Mouse (Mus musculus): ENCODE data around the gene Map2k5. TPM values are rescaled to one million over a fixed set of nuclear protein-coding genes. Genes with fewer than 3 reads are reported as not detected.

The Map2k5 gene
- polyA plus RNA-seq, 1 experiment, result 27.9 TPM

DNA sequence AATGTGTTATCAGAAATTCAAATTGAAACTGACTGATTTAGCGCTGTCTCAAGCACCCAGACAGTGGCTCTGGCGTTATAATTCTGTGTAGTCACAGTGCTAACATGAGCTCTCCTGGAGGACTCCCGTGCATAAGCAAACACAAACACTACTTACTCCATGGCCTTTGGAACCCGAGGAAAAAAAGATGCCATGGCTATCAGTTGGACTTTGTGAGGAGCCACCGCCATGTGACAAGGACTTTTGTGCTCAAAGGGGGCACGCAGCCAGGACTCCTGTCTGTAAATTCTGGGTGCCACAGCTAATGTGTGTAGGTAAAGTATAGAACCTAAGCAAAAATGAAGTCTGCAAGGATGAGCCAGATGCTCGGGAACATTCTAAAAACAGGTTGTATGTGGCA, 192.5 kb downstream of the Map2k5 start:
- DNase-seq (ENCODE audit: low read depth), result no peak

DNA sequence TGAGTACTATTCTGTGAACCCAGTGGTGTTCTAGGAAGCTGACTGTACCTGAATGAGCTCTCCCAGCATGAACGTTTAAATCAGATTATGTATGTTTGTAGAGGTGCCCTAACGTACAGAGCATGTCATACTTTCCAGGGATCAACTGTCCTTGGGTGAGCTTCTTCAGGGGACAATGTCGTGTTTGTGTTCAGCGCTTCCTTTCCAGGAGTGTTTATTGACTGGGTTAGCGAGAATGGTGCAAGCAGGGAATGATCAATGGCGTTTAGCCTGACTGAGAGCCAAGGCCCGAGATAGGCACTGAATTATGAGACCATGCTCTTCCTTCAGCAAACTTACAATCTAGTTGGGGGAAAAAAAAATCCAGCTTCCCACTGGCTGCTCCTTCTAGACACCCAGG, 193.8 kb downstream of the Map2k5 start:
- DNase-seq (ENCODE audit: low read depth), result no peak

DNA sequence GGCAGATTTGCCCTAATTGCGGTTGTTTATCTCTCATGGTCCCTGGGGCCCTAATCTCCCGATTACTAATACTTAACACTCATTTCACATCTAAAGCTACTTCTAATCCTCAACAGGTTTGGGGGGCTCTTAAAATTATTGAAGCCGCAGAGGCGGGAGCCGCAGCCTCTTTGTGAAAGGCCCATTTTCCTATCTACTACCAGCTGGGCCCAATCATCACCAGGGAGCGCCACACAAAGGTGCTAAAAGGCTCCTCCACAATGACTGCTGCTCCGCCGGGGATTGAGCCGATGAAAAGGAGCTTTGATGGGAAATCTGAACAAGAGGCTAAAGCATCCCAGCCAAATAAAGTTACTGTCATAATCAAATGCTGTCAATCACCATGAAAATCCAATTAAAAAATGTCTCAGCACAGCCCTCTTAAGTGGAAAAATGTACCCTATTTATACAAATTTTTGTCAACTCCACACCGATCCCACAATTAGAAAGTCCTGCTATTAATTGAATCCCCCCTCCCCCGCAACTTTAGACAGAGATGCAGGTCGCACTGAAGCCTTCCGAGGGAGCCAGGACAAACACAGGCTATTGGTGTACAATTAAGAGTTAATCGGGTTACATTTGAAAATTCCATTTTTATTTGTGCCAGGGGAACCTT, 195.3 kb downstream of the Map2k5 start:
- DNase-seq (ENCODE audit: low read depth), result no peak

DNA sequence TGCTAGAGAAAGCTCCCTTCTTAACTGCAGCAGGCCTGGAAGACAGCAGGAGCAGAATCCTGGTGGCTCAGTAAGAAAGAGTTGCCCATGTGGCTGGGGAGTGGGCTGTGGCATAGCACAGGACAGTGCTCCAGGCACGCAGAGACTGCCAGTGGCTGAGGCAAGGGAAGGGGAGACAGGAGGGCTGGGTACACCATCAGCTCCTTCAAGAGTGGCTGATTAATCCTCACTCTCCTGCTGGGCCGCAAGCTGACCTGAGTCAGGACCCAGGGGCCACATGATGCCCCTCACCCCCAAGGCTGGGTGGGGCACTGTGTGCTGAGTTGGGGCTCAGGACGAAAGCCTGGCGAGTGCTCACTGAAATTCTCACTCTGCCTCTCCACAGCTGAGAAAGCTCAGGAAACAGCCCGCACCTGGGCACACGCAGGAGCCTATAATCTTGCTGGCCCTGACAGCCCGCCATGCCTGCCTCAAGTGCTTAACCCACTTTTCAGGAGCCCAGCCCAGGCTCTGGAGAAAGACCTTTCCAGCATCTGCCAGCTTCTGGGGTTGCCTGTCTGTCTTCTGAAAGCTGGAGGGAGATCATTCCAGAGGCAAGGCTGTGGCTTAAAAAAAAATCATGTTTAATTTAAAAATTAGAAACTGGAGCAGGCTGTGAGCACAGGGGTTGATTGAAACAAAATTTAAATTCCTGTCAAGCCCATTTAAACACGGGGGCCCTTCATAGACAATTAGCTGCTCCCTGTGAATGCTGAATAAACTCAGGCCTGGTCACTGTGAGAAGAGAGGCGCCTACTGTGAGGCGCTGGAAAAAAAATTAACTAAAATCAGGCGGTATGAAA, 196.1 kb downstream of the Map2k5 start:
- DNase-seq (ENCODE audit: low read depth), result no peak

DNA sequence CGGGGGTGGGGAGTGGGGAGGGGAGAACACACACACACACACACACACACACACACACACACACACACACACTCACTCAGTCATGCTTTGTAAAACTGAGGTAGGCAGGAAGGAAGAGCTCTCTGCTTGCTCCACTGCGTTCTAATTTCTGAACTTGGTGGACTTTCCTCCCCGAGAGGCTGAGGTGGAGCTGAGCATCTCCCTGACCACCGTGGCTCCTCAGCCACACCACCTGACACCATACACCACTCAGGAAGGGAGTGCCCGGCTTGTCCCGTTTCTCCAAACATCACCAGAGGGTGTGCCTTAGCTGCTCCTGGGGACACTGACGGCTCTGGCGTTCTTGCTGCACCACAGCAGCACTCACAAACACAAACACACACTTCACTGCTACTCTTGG, 199.4 kb downstream of the Map2k5 start:
- no peak for DNase-seq (ENCODE audit: low read depth)

DNA sequence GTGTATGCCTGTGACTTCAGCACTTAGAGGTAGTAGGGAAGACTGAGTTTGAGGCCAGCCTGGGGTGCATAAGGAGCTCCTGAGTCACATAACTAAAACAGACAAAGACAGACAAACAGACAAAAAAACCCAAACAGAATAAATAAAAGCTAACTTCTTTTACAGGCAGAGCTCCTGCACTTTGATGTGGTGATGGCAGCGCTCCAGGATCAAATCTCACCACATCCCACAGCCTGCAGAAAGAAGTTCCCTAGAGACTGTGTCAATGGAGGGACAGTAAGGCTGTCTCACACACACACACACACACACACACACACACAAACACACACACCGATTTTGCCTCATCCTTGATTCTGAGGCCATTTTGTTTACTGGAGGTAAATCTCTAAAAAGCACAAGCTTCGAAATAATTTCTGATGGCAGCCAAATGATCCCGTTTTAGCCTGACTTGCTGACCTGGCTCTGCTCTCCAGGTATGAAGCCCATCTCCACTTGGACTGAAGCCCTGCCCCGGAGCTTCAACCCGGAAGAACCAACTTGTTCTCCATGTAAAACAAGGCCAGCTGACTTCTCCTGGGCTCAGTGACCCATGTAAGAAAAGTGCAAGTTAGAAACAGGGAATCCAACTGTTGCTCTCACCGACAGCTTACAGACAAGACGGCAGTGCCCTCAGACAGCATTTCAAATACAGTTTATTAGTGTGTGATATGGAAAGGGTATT, 203.5 kb downstream of the Map2k5 start:
- DNase-seq (ENCODE audit: low read depth), result no peak

DNA sequence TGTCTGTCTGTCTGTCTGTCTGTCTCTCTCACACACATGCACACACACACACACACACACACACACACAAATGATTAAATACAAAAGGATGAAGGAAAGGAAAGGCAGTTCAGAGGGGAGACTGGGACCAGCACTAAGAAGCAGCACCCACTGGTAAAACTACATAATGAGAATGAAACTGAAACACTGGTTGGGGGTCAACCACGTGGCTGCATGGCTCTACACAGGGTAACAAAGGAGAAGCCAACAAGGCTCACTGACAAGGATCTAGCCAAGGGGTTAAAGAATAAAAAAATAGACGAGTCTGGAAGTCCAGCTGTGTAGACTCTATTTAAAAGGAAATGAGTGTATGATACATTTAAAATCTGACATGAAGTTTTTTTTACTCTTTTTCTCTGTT, 205.8 kb downstream of the Map2k5 start:
- no peak for DNase-seq (ENCODE audit: low read depth)

DNA sequence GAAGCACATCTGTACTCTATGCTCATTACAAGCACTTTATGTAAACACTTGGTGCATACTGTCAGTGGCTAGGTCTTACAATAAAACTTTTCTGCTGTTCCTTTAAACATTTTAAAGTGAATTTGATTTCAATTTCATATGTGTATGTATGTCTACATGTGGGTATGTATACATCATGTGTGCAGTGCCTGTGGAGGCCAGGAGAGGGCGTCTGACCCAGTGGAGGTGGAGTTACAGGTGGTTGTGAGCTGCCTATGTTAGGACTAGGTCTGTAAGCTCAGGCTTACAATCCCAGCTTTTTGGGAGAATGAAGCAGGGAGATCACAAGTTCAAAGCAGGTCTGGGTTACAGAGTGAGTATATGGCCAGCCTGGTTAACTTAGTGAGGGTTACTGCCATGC, 208.6 kb downstream of the Map2k5 start:
- DNase-seq (ENCODE audit: low read depth), result no peak

DNA sequence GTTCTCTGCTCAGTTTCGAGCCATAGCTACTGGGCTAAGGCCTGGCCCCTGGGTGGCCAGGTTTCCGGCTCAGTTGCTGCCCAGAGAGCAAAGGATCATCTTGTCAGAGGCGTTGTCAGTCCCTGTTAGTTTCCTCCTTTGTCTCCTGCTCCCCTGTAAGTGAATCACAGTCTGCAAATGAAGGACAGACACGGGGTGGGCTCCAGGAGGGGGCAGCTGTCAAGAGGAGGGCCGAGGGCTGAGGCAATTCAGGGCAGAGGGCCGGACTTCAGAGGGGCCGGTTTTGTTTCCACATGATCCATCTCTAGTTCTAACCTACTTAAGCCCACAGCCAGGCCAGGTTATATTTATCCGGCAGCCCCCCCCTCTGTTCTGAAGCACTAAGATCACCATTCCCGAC, 212.6 kb downstream of the Map2k5 start:
- DNase-seq (ENCODE audit: low read depth), result no peak

DNA sequence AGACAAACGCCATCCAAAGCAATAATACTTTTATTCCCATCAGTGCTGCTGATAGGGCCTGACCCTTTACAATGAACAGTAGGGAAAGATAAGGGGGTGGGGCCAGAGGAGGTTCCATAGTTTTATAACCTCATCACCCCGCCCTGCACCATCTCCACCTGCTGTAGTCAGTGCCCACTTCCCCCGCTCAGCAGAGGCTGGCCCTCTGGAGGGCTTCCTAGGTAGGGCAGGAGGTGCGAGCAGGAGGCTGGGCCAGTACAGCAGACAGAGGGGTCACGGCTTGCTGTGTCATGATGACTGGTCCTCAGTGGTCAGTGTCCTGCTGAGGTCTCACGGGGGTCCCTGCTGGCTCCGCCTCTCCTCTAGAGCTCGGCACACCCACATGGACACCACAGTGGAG, 213.9 kb downstream of the Map2k5 start:
- DNase-seq (ENCODE audit: low read depth), result no peak

DNA sequence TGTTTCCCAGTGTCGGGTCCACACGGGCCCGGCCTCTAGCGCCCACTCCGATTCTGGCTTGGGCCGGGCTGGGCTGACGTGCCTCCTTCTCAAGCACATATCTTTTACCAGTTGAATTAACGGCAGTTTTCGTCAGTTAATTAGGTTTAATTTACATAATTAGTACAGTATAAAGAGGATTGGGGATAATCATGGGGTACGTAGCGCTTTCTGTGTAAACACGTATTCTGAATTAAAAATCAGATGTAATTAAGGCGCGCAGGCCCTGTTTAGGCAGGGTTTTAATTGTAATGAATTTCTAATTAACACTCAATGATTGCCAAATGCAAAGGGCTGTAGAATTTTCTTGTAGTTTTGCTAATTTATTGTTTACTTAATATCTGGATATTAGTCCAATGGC, 225.8 kb downstream of the Map2k5 start:
- DNase-seq (ENCODE audit: low read depth), result no peak

DNA sequence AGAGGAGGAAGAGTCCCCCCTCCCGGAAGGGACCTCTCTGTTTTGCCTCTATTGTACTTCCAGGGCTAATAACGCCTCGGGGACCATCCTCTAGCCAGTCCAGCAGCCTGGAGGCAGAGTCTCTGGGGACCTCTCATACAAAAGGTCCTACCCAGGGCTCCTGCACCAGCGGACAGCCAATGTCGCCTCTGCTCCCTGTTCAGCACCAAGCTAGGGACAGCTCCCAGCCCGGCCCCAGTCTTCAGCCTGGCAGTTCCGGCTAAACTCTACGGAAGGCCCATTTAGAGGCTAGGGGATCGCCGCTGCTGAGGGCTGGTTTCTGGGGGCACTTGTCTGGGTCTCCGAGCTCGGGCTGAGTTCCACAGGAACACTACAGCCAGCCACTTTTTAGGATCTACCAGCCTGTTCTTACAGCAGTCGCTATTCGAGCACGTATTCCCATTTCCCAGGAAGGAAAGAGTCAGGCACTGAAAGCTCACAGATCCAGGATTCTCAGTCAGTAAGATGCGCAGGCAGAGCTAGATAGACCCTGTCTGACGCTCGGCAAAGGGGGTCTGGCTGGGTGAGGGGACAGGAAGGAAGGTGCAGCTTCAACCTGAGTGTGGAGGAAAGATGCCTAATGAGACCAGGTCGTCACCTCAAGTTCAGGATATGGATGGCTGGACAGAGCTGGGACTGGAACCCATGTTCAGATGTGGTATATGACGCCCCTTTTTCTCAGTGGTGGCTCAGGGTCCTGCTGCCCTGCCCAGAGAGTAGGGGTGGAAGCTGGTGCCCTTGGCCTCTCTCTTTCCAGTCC, 226.4 kb downstream of the Map2k5 start:
- no peak for DNase-seq (ENCODE audit: low read depth)

DNA sequence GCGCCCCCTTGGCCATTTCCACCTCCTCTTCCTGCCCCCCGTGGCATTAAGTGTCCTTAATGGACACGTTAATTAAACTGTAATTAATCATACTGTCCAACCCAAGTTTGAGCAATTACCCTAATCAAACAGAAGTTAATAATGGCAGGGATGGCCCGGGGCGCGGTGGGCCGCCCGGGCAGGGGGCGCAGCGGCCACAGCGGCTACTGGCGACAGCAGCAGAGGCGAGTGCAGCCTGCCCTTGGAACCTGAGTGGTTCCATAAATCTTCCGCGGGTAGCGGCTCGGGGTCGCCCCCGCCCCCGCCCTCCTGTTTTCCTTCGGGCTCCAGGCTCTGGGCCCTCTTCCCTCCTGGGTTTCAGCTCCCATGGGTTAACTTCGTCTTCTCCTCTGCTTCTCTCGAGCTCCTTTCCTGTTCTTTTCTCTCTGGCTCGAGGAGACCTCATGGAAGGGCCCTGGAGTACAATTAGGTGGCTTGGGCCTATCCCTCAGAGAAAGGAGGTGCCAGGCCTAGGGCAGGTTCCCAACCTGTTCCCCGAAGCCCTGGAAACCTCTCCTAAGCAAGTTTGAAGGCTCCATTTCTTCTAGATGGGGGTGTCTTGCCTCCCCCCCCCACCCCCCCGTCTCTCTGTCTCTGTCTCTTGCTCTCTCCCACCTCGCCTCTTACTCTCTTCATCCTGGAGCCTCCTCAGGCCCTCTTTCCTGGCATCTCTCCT, 227.5 kb downstream of the Map2k5 start:
- no peak for DNase-seq (ENCODE audit: low read depth)

DNA sequence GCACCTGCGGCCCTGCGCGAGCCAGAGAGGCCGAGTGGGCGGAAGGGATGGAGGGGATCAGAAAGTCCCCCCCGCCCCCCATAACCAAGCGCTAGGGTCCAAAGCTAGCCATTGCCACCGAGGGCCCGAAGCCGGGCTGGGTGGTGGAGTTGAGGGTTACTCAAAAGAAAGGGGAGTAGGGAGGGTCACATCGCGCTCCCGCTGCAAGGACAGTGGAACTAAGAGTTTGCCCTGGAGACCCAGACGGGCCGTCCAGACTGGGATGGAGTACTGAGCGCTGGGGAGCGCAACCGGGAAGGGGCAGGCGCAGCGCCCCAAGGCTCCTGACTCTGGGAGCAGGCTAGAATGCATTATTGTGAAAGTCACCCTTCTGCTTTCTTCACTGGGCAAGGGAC, 228.3 kb downstream of the Map2k5 start:
- DNase-seq (ENCODE audit: low read depth), result no peak

DNA sequence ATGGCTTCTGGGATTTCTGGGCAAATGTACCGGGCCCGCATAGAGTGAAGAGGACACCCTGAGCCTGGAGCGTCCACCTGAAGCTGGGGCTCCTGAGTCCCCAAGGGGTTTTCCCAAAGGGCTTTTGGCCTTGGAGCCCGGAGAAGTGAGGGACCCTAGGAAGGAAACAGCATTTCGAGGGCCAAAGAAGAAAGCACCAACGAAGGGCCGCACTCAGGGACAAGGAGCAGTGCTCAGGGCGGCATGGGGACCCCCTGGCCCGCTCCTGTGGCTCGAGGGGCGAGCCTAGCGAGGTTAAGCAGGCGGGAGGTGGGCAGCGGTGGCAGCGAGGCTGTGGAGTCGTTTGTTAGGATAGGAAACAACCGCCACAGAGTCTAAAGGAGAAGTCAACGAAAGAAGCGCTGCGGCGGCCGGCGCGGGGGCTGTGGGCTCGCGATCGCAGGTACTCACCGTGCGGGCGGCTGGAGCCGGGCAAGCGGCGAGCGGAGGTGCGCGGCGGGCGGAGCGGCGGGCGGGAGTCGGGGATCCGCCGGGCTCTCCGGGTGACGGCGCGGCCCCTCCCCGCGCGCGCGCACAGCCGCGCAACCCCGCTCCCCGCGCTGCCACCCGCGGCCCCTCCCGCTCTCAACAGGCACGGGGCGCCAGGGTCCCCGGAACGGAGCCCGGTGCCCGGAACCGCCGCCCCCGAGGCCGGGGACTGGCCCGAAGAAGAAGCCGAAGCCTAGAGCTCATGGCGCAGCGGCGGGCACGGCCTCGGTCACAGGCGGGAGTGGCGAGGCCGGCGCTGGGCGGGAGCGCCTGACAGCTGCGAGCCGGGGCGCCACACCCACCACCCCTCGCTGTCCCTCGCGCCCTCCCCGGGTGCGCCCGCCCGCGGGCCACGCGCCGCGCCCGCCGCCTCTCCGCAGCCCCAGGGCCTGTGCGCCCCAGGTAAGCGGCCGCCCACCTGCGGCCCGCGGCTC, 229.0 kb downstream of the Map2k5 start, which contains the start of gene Skor1:
Gene Skor1 (minus strand): TSS at position 552 of the 962 bp plus-strand sequence.
- DNase-seq (ENCODE audit: low read depth), result no peak

DNA sequence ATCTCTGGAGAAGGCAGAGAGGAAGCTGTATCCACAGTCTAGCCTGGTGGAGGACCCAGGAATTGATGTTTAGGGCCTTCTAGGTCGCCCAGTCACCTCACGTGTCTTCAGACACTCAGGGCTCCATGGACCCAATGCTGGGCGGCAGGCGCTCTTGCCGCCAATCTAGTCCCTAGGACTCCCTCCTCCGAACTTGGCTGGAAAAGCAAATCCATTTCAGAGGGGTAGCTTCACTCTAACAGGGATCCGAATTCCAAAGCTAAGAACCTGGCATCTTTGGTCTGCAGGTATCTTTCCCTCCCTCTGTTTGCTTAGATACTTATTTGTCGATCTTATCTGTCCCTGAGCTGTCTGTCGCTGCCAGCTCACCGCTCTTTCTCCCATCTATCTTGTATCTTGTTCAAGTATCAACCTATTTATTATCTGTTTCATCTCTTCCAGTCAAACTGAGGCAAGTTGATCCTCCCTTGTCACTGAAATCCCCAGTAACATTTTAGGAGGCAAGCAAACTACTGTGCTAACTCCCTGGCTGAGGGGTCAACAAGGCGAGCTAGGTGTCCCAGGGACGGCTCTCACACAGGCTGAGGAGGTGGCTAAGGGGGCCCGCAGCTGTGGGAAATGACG, 229.8 kb downstream of the Map2k5 start:
- DNase-seq (ENCODE audit: low read depth), result no peak

DNA sequence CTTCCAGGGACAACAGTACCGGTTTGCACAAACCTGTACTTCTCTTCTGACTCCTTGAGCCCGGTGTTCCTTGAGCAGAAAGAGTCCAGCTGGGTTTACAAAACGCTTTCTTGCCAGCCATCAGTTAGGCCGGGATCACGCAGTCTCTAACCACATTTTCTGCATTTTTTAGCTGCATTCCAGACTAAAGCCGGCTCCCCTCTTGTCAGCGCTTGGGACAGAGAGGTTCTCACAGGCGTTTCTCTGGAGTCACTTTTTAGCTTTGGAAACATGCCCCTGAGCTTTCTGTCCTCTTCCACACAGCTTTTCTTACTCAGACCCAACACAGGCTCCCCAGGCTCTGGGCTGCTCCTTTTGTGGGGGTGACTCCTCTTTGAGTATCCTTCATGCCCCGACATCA, 230.4 kb downstream of the Map2k5 start:
- DNase-seq (ENCODE audit: low read depth), result no peak

DNA sequence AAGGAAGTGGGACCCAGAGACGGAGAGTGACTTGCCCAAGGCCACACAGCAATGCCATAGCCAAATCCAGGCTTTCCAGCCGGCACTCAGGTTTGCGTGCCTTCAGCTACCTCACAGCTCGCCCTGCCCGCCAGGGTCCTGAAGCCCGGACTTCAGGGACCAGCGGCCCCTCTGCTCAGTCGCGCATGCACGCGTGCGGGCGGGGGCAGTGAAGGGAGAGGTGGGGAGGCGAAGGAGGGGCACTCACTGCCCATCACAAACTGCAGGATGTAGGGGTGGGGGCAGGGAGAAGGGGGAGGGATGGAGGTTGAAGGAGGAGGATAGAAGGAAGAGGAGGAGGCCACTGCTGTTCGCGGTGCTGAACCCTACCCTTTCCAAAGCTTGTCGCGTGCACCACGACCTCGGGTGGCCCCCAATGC, 230.8 kb downstream of the Map2k5 start:
- no peak for DNase-seq (ENCODE audit: low read depth)

DNA sequence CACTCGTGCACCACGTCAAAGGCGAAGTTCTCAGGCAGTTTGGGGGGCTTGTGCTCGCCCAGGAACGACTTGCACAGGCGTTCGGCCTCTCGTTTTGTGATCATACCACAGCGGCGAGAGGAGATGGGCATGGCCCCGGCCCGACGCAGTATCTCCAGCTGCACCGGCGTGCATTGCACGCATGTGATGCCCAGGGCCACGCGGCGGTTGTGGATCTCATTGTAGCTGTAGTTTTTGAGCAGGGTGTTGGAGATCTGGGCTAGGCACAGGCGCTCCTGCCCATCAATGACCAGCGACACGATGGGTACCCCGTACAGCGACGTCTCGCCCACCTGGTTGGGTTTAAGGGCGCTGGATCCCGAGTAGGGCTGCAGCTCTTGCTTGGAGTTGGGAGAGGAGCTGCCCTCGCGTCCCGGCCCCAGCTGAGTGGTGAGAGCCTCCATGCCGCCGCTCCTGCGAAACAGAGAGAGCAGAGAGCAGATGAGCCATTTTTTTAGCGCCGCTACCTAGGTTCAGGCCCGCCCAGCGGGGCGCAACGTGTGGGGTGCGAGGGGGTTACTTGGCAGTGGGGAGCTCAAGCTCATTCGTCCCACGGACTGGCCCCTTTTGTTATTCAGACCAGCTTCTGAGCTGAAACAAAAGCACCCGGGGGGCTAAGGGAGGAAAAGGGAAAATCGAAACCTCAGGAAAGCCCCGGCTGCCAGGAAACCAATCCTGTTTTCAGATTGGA, 231.4 kb downstream of the Map2k5 start:
- no peak for DNase-seq (ENCODE audit: low read depth)

All from gonadal fat pad, adult 2 months (tissue).